Mouse (Mus musculus): ENCODE measurements at regions not wholly inside any gene's neighbourhood (a gene's known extent, or its start where the extent isn't known, plus 50 kb on each side); places are given as distances from the start of the nearest gene placed in this dataset.

- no peak for DNase-seq (ENCODE audit: low read depth, low spot score)
- Histone ChIP-seq H3K27me3 (ENCODE audit: control insufficient read depth, insufficient read depth, low read length, poor library complexity, severe bottlenecking) (no peaks in the 10 kb centered on the region), H3K36me3 (ENCODE audit: control insufficient read depth, insufficient read depth, low read length, poor library complexity, severe bottlenecking) (no peaks in the 10 kb centered on the region)
These were observed 142.0 kb upstream of the Cntnap4 start for GRCm38 (mm10) chr8:112427721-112428389.

DNA sequence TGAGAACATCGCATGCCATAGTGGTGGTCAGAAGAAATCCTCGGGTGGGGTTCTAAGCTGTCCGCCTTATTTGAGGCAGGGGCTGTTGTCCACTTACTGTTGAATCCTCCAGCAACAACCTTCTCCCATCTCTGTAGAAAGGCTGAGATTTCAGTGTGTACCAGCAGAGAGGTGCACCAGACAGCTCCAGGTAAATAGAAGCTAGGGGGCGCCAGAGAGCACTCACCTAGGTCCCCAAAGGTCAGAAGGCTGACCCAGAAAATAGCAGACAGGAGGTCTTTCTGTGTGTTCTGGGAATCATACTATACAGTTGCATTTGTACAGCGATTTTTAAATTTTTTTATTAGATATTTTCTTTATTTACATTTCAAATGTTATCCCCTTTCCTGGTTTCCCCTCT is 157.9 kb upstream of the Cntnap4 start:
- no peaks in the 10 kb centered on the region for H3K36me3 ChIP-seq (ENCODE audit: control insufficient read depth, insufficient read depth, low read length, poor library complexity, severe bottlenecking)
- no peak for DNase-seq (ENCODE audit: low read depth, low spot score)
- no peaks in the 10 kb centered on the region for H3K27me3 ChIP-seq (ENCODE audit: control insufficient read depth, insufficient read depth, low read length, poor library complexity, severe bottlenecking)

- DNase-seq (ENCODE audit: low read depth, low spot score) = peak; percentile 1
- no peaks in the 10 kb centered on the region for H3K27me3 ChIP-seq (ENCODE audit: control insufficient read depth, insufficient read depth, low read length, poor library complexity, severe bottlenecking)
These were observed 158.6 kb upstream of the Cntnap4 start for GRCm38 (mm10) chr8:112411213-112411612.

GRCm38 (mm10) chr8:112408211-112408735 is 161.6 kb upstream of the Cntnap4 start:
- no peak for DNase-seq (ENCODE audit: low read depth, low spot score)
- H3K27me3 ChIP-seq (ENCODE audit: control insufficient read depth, insufficient read depth, low read length, poor library complexity, severe bottlenecking) = no peaks in the 10 kb centered on the region
- H3K36me3 ChIP-seq (ENCODE audit: control insufficient read depth, insufficient read depth, low read length, poor library complexity, severe bottlenecking) = no peaks in the 10 kb centered on the region

More at GRCm38 (mm10) chr8:112411213-112411612, 158.6 kb upstream of the Cntnap4 start:
- no peaks in the 10 kb centered on the region for H3K36me3 ChIP-seq (ENCODE audit: control insufficient read depth, insufficient read depth, low read length, poor library complexity, severe bottlenecking)

DNA sequence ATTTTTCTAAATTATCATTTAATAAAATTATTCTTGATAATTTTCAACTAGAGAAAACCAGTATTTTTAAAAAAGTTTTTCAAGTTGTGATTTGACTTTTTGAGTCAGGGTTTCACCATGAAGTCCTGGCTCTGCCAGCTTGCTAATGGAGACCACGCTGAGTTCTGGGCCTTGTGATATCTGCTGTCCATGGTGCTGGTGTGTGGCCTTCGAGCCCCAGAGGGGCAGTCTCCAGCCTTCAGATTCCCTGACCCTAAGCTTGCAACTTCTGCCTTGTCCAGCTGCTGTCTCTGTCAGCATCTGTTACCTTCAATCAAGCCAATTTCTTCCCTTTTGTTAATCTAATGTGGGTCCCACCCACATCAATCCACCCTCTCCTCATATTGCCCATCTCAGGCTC is 165.8 kb upstream of the Cntnap4 start:
- no peaks in the 10 kb centered on the region for H3K27me3 ChIP-seq (ENCODE audit: control insufficient read depth, insufficient read depth, low read length, poor library complexity, severe bottlenecking)
- H3K36me3 ChIP-seq (ENCODE audit: control insufficient read depth, insufficient read depth, low read length, poor library complexity, severe bottlenecking) = no peaks in the 10 kb centered on the region
- no peak for DNase-seq (ENCODE audit: low read depth, low spot score)

- no peaks in the 10 kb centered on the region for H3K36me3 ChIP-seq (ENCODE audit: control insufficient read depth, insufficient read depth, low read length, poor library complexity, severe bottlenecking)
- DNase-seq (ENCODE audit: low read depth, low spot score) = no peak
- no peaks in the 10 kb centered on the region for H3K27me3 ChIP-seq (ENCODE audit: control insufficient read depth, insufficient read depth, low read length, poor library complexity, severe bottlenecking)
These were observed 172.4 kb upstream of the Cntnap4 start for GRCm38 (mm10) chr8:112397438-112397837.

- DNase-seq (ENCODE audit: low read depth, low spot score) = no peak
- H3K27me3 ChIP-seq (ENCODE audit: control insufficient read depth, insufficient read depth, low read length, poor library complexity, severe bottlenecking) = no peaks in the 10 kb centered on the region
- no peaks in the 10 kb centered on the region for H3K36me3 ChIP-seq (ENCODE audit: control insufficient read depth, insufficient read depth, low read length, poor library complexity, severe bottlenecking)
These were observed 179.7 kb upstream of the Cntnap4 start for GRCm38 (mm10) chr8:112390108-112390507.

DNA sequence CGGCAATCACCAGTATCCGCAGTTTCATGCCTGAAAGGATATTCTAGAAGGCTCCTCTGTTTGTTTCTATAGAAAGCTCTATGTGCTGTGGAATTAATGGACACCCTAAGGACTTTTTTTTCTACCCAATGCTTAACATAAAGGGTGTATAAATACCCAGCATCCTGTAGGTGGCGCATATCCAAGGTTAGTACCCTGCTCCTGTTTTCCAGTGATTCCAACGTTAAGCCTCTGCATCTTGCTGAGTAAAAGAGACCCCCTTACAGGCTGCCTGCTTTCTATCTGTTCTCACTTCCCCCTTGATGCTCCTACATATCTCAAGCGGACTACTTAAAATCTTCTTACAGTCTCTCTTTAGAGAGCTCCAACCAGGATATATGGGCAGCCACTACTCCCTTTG is 221.5 kb upstream of the Cntnap4 start:
- no peak for DNase-seq (ENCODE audit: low read depth, low spot score)
- H3K27me3 ChIP-seq (ENCODE audit: control insufficient read depth, insufficient read depth, low read length, poor library complexity, severe bottlenecking) = no peaks in the 10 kb centered on the region
- no peaks in the 10 kb centered on the region for H3K36me3 ChIP-seq (ENCODE audit: control insufficient read depth, insufficient read depth, low read length, poor library complexity, severe bottlenecking)

DNA sequence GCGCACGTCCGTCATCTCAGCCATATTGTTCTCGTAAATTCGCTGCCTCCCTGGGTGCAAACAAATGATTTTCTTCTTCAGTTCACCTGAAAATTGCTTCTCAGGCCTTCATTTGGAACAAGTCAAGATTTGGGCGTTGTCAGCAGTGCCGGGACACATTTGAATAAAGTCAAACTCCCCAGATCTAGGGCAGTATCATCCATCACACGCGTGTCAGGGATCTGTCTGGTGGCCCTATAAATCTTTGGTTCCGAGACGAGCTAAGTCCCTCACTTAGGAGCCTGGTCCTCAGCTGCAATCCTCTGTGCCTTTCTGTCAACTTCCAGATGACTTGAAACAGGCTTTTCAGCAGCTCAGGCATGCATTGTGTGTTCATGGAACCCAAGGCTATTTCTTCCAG is 236.7 kb upstream of the Cntnap4 start:
- DNase-seq (ENCODE audit: low read depth, low spot score) = no peak
- H3K27me3 ChIP-seq (ENCODE audit: control insufficient read depth, insufficient read depth, low read length, poor library complexity, severe bottlenecking) = no peaks in the 10 kb centered on the region
- no peaks in the 10 kb centered on the region for H3K36me3 ChIP-seq (ENCODE audit: control insufficient read depth, insufficient read depth, low read length, poor library complexity, severe bottlenecking)

DNA sequence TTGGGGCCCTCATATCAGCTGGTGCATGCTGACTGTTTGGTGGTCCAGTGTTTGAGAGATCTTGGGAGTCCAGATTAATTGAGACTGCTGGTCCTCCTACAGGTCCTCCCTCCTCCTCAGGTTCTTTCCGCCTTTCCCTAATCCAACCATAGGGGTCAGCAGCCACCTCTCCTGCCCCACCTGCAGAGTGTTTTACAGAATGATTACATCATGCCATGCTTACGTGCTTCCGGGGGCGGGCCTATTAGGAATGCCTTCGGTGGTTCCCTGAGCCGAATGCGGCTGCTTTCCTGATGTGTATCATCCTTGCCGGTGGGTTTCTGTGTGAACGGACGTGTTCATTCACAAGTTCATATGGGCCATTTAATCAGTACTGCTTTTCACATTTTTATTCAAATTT is 237.8 kb upstream of the Cntnap4 start:
- H3K27me3 ChIP-seq (ENCODE audit: control insufficient read depth, insufficient read depth, low read length, poor library complexity, severe bottlenecking) = no peaks in the 10 kb centered on the region
- H3K36me3 ChIP-seq (ENCODE audit: control insufficient read depth, insufficient read depth, low read length, poor library complexity, severe bottlenecking) = no peaks in the 10 kb centered on the region
- DNase-seq (ENCODE audit: low read depth, low spot score) = no peak

- no peak for DNase-seq (ENCODE audit: low read depth, low spot score)
- Histone ChIP-seq H3K27me3 (ENCODE audit: control insufficient read depth, insufficient read depth, low read length, poor library complexity, severe bottlenecking) (no peaks in the 10 kb centered on the region), H3K36me3 (ENCODE audit: control insufficient read depth, insufficient read depth, low read length, poor library complexity, severe bottlenecking) (no peaks in the 10 kb centered on the region)
These were observed 260.0 kb upstream of the Cntnap4 start for GRCm38 (mm10) chr8:112309816-112310215.

DNA sequence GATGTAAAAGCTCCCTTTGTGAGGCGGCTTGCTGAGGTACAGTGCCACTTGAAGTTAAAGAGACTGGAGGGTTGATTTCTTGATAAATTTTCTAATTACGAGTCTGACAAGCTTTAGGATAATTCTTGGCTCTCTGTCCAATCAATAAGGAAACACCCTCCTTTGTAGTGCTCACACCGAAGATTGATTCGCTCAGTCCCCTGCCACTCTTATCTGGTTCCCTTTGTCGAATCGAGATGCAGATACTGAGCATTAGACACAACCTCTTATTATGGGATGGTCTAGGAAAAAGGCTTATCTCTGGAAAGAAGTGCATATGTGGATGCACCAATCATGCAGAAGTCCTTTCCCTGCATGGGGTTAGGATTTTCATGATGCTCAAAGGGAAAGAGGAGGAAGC is 261.5 kb upstream of the Cntnap4 start:
- DNase-seq (ENCODE audit: low read depth, low spot score) = no peak
- no peaks in the 10 kb centered on the region for H3K27me3 ChIP-seq (ENCODE audit: control insufficient read depth, insufficient read depth, low read length, poor library complexity, severe bottlenecking)
- no peaks in the 10 kb centered on the region for H3K36me3 ChIP-seq (ENCODE audit: control insufficient read depth, insufficient read depth, low read length, poor library complexity, severe bottlenecking)

GRCm38 (mm10) chr8:112297021-112297420 is 272.8 kb upstream of the Cntnap4 start:
- H3K27me3 ChIP-seq (ENCODE audit: control insufficient read depth, insufficient read depth, low read length, poor library complexity, severe bottlenecking) = no peaks in the 10 kb centered on the region
- H3K36me3 ChIP-seq (ENCODE audit: control insufficient read depth, insufficient read depth, low read length, poor library complexity, severe bottlenecking) = no peaks in the 10 kb centered on the region
- DNase-seq (ENCODE audit: low read depth, low spot score) = no peak

DNA sequence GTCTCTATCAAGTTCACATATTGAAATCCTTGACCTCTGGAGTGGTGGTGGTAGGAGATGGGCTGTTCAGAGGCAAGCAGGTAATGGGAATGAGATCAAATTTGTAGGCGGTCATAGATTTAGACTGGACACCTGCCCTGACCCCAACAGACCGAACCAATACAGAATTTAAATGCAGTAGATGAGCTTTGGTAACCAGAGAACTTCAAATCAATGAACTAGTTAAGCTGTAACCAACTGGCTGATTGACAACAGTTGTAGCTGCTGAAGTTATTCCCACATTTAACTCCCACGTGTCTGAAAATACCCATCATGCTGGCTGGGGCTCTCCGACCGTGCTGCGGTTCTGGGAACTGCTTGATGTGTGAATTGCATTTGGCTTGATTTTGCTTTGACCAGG is 268.5 kb upstream of the Gm6793 start:
- no peaks in the 10 kb centered on the region for H3K27me3 ChIP-seq (ENCODE audit: control insufficient read depth, insufficient read depth, low read length, poor library complexity, severe bottlenecking)
- DNase-seq (ENCODE audit: low read depth, low spot score) = no peak

DNA sequence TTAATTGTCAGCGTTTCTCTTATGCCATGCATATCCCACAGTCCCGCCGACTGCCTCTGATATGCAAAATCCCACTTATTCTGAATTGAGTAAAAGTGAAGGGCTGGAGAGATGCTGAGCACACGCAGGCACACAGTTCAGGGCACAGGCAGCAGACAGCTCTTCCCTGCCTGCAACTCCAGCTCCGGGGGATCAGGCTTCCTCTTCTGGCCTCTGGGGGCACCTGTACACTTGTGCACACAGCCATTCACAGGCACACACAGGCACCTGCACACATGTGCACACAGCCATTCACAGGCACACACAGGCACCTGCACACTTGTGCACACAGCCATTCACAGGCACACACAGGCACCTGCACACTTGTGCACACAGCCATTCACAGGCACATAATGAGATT is 254.8 kb upstream of the Gm6793 start:
- no peaks in the 10 kb centered on the region for H3K36me3 ChIP-seq (ENCODE audit: control insufficient read depth, insufficient read depth, low read length, poor library complexity, severe bottlenecking)
- H3K27me3 ChIP-seq (ENCODE audit: control insufficient read depth, insufficient read depth, low read length, poor library complexity, severe bottlenecking) = no peaks in the 10 kb centered on the region
- DNase-seq (ENCODE audit: low read depth, low spot score) = no peak

More for the DNA sequence above, 268.5 kb upstream of the Gm6793 start:
- H3K36me3 ChIP-seq (ENCODE audit: control insufficient read depth, insufficient read depth, low read length, poor library complexity, severe bottlenecking) = no peaks in the 10 kb centered on the region

DNA sequence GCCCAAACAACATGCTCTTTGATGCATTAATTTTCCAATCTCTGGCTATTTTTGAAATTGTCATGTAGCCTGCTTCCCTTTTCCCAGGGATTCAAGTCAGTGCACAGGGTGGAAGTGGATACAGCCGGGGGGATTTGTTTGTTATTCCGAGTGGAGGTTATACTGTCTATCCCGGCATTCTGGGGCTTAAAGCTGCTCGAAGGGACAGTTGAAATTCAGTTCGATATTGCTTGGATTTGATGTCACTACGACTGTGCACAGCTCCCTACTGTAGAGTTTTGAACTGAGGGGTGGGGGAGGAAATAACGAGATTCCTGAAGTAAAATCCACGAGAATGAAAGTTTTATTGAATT is 254.4 kb upstream of the Gm6793 start:
- Histone ChIP-seq H3K27me3 (ENCODE audit: control insufficient read depth, insufficient read depth, low read length, poor library complexity, severe bottlenecking) (no peaks in the 10 kb centered on the region), H3K36me3 (ENCODE audit: control insufficient read depth, insufficient read depth, low read length, poor library complexity, severe bottlenecking) (no peaks in the 10 kb centered on the region)
- no peak for DNase-seq (ENCODE audit: low read depth, low spot score)
